ENCODE assay signal across 15 mouse cellular contexts in genomic region chr14:56613212-56613611, GRCm38 (mm10).
"Had no signal": no experiment of that assay in that cellular context is flagged by ENCODE, and none has a peak within 500 bp of the region (broad histone marks: within the 10 kb centered on the region; RNA-seq: fewer than 3 reads in every experiment).

No protein-coding gene starts in this region.

- H3K9me3 ChIP-seq: neural tube, embryonic 12.5 days; neural tube, embryonic 13.5 days; neural tube, embryonic 15.5 days; stomach, embryonic 15.5 days had no signal

- DNase-seq: retina, postnatal 1 day; right cerebral cortex, adult 18-20 months; right cerebral cortex, postnatal 14 days; right cerebral cortex, postnatal 25 days; right cerebral cortex, postnatal 4 days; spleen, adult 18-20 months; thymus, adult 18-20 months; thymus, adult 2 months; thymus, postnatal 25 days; thymus, postnatal 36 days; thymus, postnatal 4 days had no signal

- H3K9ac ChIP-seq: neural tube, embryonic 12.5 days; neural tube, embryonic 13.5 days; neural tube, embryonic 15.5 days; stomach, embryonic 15.5 days had no signal

- H3K27ac ChIP-seq: neural tube, embryonic 12.5 days; neural tube, embryonic 13.5 days; neural tube, embryonic 15.5 days; stomach, embryonic 15.5 days had no signal

- H3K36me3 ChIP-seq: neural tube, embryonic 12.5 days; neural tube, embryonic 13.5 days; neural tube, embryonic 15.5 days had no signal

- H3K4me2 ChIP-seq: neural tube, embryonic 12.5 days; neural tube, embryonic 13.5 days; neural tube, embryonic 15.5 days; stomach, embryonic 15.5 days had no signal

- H3K27me3 ChIP-seq: neural tube, embryonic 12.5 days; neural tube, embryonic 13.5 days; neural tube, embryonic 15.5 days; stomach, embryonic 15.5 days had no signal

- H3K4me3 ChIP-seq: neural tube, embryonic 12.5 days; neural tube, embryonic 13.5 days; neural tube, embryonic 15.5 days; stomach, embryonic 15.5 days had no signal

- H3K4me1 ChIP-seq: neural tube, embryonic 12.5 days; neural tube, embryonic 13.5 days; neural tube, embryonic 15.5 days; stomach, embryonic 15.5 days had no signal
